Mouse (Mus musculus) ES-E14 (cell line): ENCODE measurements around the gene Msi1. TPM values are rescaled to one million over a fixed set of nuclear protein-coding genes. Genes with fewer than 3 reads are reported as not detected.

Source experiments
- DNase-seq: peaks from one replicate; pipeline ENCODE4 v3.0.0-alpha.2; 2013; ENCODE audit warnings: low read depth, low spot score
- H3K27ac ChIP-seq: 2 replicates; pipeline ENCODE4 v1.5.1; 2012; ENCODE audit warnings: low read depth, mild to moderate bottlenecking, low read length, moderate library complexity, mixed read lengths; ENCODE audit not compliant: poor library complexity, insufficient read depth, severe bottlenecking
- H3K36me3 ChIP-seq: 2 replicates; pipeline ENCODE4 v1.6.1; 2012; ENCODE audit warnings: mild to moderate bottlenecking, low read length, moderate library complexity, mixed read lengths; ENCODE audit not compliant: control insufficient read depth, poor library complexity, insufficient read depth, severe bottlenecking
- H3K4me1 ChIP-seq, 2 experiments: fragments of 150-350 bp in 1 of 2; sonication (generic) in 1 of 2; 2 replicates each; pipeline ENCODE4 v1.6.1; 2012; ENCODE audit warnings: low read length in 2 of 2, mild to moderate bottlenecking in 1 of 2, mixed read lengths in 1 of 2; ENCODE audit not compliant: control insufficient read depth in 2 of 2, insufficient read depth in 2 of 2, poor library complexity in 1 of 2
- H3K4me3 ChIP-seq, 2 experiments: fragments of 150-350 bp in 1 of 2; sonication (generic) in 1 of 2; 2 replicates each; pipeline ENCODE4 v1.5.1; 2012; ENCODE audit warnings: low read length in 2 of 2, low read depth in 1 of 2, mild to moderate bottlenecking in 1 of 2, mixed read lengths in 1 of 2; ENCODE audit not compliant: insufficient read depth in 1 of 2, poor library complexity in 1 of 2, severe bottlenecking in 1 of 2
- H3K9ac ChIP-seq: 2 replicates; pipeline ENCODE4 v1.6.1; 2012; ENCODE audit warnings: low read depth, mild to moderate bottlenecking, low read length, mixed read lengths; ENCODE audit not compliant: poor library complexity, insufficient read depth, severe bottlenecking
- H3K9me3 ChIP-seq: fragments of 150-350 bp; sonication (generic); 2 replicates; pipeline ENCODE4 v1.6.1; 2012; ENCODE audit warnings: low read depth, mild to moderate bottlenecking, low read length; ENCODE audit not compliant: control insufficient read depth, insufficient read depth
- CHD2 ChIP-seq: IDR thresholded peaks from 2 replicates; pipeline ENCODE4 v1.6.1; 2014; ENCODE audit warnings: mild to moderate bottlenecking, low read depth, low read length, inconsistent platforms
- HCFC1 ChIP-seq: IDR thresholded peaks from 2 replicates; pipeline ENCODE4 v1.6.1; 2012; ENCODE audit warnings: low read length, inconsistent platforms, borderline replicate concordance; ENCODE audit not compliant: insufficient read depth
- MAFK ChIP-seq: IDR thresholded peaks from 2 replicates; pipeline ENCODE4 v1.6.1; 2014; ENCODE audit warnings: mild to moderate bottlenecking, low read depth, low read length, inconsistent platforms; ENCODE audit not compliant: insufficient read depth
- ZC3H11A ChIP-seq: IDR thresholded peaks from 2 replicates; pipeline ENCODE4 v1.6.1; 2012; ENCODE audit warnings: low read depth, mild to moderate bottlenecking, inconsistent platforms, low read length, borderline replicate concordance
- ZNF384 ChIP-seq: IDR thresholded peaks from 2 replicates; pipeline ENCODE4 v1.6.1; 2012; ENCODE audit warnings: low read depth, low read length, inconsistent platforms
- in situ Hi-C, 2 experiments: fragments of 600-800 bp; cut with MboI; formaldehyde crosslinking; loops; one replicate each; pipeline ENCODE4 v1.15.1; 2025; ENCODE audit warnings: low sequenced_read_pairs in 2 of 2, inconsistent platforms in 1 of 2; ENCODE audit not compliant: unreplicated experiment in 2 of 2
- total RNA-seq: library from RNA; depleted of rRNA; stranded (reverse); fragments of 300-350 nt; gene quantifications from 2 replicates; pipeline ENCODE4 v1.2.3, GENCODE M21; 2012; rRNA removed

Msi1 gene
- total RNA-seq, 1 experiment, result 5.6 TPM

DNA sequence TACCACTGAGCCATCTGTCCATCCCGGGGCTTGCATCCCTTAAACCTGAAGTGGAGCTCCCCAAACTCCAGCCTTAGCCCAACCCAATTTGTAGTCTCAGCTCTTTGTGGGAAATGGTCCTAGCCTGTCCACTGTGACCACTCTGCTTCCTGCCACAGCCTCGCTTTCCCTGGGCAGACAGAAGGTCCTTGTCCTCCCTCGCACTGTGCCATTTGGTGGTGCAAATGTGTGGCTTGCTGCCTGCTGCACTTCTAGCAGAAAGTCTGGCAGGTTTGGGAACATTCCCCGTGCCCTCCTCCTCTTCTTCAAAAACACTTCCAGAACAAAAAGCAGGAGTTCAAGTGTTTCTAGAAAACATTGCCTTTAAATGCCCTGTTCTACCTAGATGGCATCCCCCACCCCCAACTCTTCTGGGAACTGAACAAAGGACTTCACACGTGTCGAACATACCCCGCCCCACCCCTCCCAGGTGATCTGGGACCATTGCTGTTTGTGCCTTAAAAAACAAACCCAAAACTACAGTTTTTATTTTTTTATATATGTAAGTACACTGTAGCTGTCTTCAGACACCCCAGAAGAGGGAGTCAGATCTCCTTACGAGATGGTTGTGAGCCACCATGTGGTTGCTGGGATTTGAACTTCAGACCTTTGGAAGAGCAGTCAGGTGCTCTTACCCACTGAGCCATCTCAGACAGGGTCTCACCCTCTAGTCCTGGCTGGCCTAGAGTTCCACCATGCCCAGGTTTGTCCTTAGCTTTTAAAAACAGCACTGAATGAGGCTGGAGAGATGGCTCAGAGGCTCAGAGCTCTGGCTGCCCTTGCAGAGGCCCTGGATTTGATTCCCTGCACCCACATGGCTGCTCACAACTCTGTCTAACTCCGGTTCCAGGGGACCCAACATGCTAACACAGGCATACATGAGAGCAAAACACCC is 69.2 kb downstream of the Msi1 start:
- TF ChIP-seq CHD2 (no peak), HCFC1 (no peak), ZNF384 (no peak), MAFK (no peak), ZC3H11A (no peak)
- DNase-seq, result no peak
- Histone ChIP-seq H3K4me3 (no peak overlapping the region), H3K4me1 (peaks cover 0 to 8% of the 10 kb centered on the region in 2 experiments; a peak in 2 of 4 replicates), H3K9me3 (no peaks in the 10 kb centered on the region), H3K27ac (peak overlapping the region; percentile 9; the same call in 1 of the 2 replicates), H3K36me3 (no peaks in the 10 kb centered on the region), H3K9ac (peak overlapping the region; percentile 34; the same call in 1 of the 2 replicates)
- in situ Hi-C loops, result no loop called here

- no peak for DNase-seq
- Histone ChIP-seq H3K36me3 (no peaks in the 10 kb centered on the region), H3K27ac (no peak overlapping the region; the same call in 1 of the 2 replicates), H3K4me1 (peaks cover 0 to 8% of the 10 kb centered on the region in 2 experiments; a peak in 2 of 4 replicates), H3K9me3 (no peaks in the 10 kb centered on the region), H3K9ac (no peak overlapping the region), H3K4me3 (no peak overlapping the region)
- TF ChIP-seq CHD2, result no peak
- TF ChIP-seq ZNF384, result no peak
- TF ChIP-seq HCFC1, result no peak
- no peak for TF ChIP-seq MAFK
- no peak for TF ChIP-seq ZC3H11A
- in situ Hi-C loops, result loop anchor here in 1 of 2 experiments (5.0 kb wide), 1 partner anchor 37 kb away; no protein-coding TSS in a partner anchor
Observed at GRCm38 (mm10) chr5:115500383-115500935, 71.1 kb downstream of the Msi1 start.

- TF ChIP-seq CHD2, result no peak
- no peak for TF ChIP-seq ZNF384
- in situ Hi-C loops, result loop anchor here in 1 of 2 experiments (5.0 kb wide), 1 partner anchor 34 kb away; no protein-coding TSS in a partner anchor
- Histone ChIP-seq H3K9me3 (no peaks in the 10 kb centered on the region), H3K36me3 (no peaks in the 10 kb centered on the region), H3K9ac (no peak overlapping the region), H3K27ac (no peak overlapping the region), H3K4me3 (no peak overlapping the region), H3K4me1 (peaks cover 0 to 7% of the 10 kb centered on the region in 2 experiments; a peak in 2 of 4 replicates)
- no peak for DNase-seq
Observed at GRCm38 (mm10) chr5:115503035-115503434, 73.6 kb downstream of the Msi1 start.

Other genes starting within 250 kb of the Msi1 start
- 14.9 and 25.2 TPM in 2 replicates for gene Cabp1, start 235.2 kb upstream of the Msi1 start, total RNA-seq
- 155 and 174 TPM in 2 replicates for gene Pop5, start 193.8 kb upstream of the Msi1 start, total RNA-seq
- 134 and 138 TPM in 2 replicates for gene Rnf10, start 156.7 kb upstream of the Msi1 start, total RNA-seq
- gene Coq5, start 149.9 kb upstream of the Msi1 start, total RNA-seq, result 28.3 and 34.8 TPM in 2 replicates
- 575 and 753 TPM in 2 replicates for gene Dynll1, start 128.6 kb upstream of the Msi1 start, total RNA-seq
- 42.6 and 57.2 TPM in 2 replicates for gene Srsf9, start 102.4 kb upstream of the Msi1 start, total RNA-seq
- 1.9 and 3.1 TPM in 2 replicates for gene Gatc, start 88.4 kb upstream of the Msi1 start, total RNA-seq
- gene Triap1, start 88.4 kb upstream of the Msi1 start, total RNA-seq, result 21.5 and 30.7 TPM in 2 replicates
- 936 and 1,706 TPM in 2 replicates for gene Cox6a1, start 80.6 kb upstream of the Msi1 start, total RNA-seq
- 31.1 and 36.6 TPM in 2 replicates for gene Pla2g1b, start 36.7 kb downstream of the Msi1 start, total RNA-seq
- gene Sirt4, start 55.1 kb downstream of the Msi1 start, total RNA-seq, result 15.3 and 25.7 TPM in 2 replicates
- gene Pxn, start 77.1 kb downstream of the Msi1 start, total RNA-seq, result 25.5 and 29.4 TPM in 2 replicates
- gene Rplp0, start 129.9 kb downstream of the Msi1 start, total RNA-seq, result 2,284 and 2,327 TPM in 2 replicates
- gene Gcn1l1, start 135.7 kb downstream of the Msi1 start, total RNA-seq, result 112 and 163 TPM in 2 replicates
- 44.7 and 58.7 TPM in 2 replicates for gene Rab35, start 202.3 kb downstream of the Msi1 start, total RNA-seq